Mouse (Mus musculus): ENCODE measurements around the gene Atg4a-ps.

The Atg4a-ps gene

GRCm38 (mm10) chr3:103627661-103628060 is 18.2 kb downstream of the Atg4a-ps start:
- DNase-seq (ENCODE audit: low spot score) = no peak

- DNase-seq (ENCODE audit: low spot score) = no peak
These were observed 19.4 kb downstream of the Atg4a-ps start for GRCm38 (mm10) chr3:103626481-103626880.

- no peak for DNase-seq (ENCODE audit: low spot score)
These were observed 20.7 kb downstream of the Atg4a-ps start for GRCm38 (mm10) chr3:103625169-103625568.

- no peak for DNase-seq (ENCODE audit: low spot score)
These were observed 21.2 kb downstream of the Atg4a-ps start for GRCm38 (mm10) chr3:103624591-103625051.

GRCm38 (mm10) chr3:103623893-103624470 is 21.9 kb downstream of the Atg4a-ps start:
- DNase-seq (ENCODE audit: low spot score) = no peak

GRCm38 (mm10) chr3:103620101-103620500 is 25.8 kb downstream of the Atg4a-ps start:
- DNase-seq (ENCODE audit: low spot score) = no peak

- no peak for DNase-seq (ENCODE audit: low spot score)
These were observed 28.9 kb downstream of the Atg4a-ps start for GRCm38 (mm10) chr3:103616981-103617380.

GRCm38 (mm10) chr3:103615621-103616020 is 30.2 kb downstream of the Atg4a-ps start:
- DNase-seq (ENCODE audit: low spot score) = no peak

- DNase-seq (ENCODE audit: low spot score) = no peak
These were observed 33.1 kb downstream of the Atg4a-ps start for GRCm38 (mm10) chr3:103612636-103613355.

GRCm38 (mm10) chr3:103610231-103610630 is 35.6 kb downstream of the Atg4a-ps start:
- no peak for DNase-seq (ENCODE audit: low spot score)

- DNase-seq (ENCODE audit: low spot score) = no peak
These were observed 38.9 kb downstream of the Atg4a-ps start for GRCm38 (mm10) chr3:103606660-103607595.

- no peak for DNase-seq (ENCODE audit: low spot score)
These were observed 39.7 kb downstream of the Atg4a-ps start for GRCm38 (mm10) chr3:103606045-103606597.

GRCm38 (mm10) chr3:103601561-103601960 is 44.3 kb downstream of the Atg4a-ps start:
- DNase-seq (ENCODE audit: low spot score) = no peak

- DNase-seq (ENCODE audit: low spot score) = no peak
These were observed 44.9 kb downstream of the Atg4a-ps start for GRCm38 (mm10) chr3:103601011-103601410.

GRCm38 (mm10) chr3:103597586-103597985 is 48.3 kb downstream of the Atg4a-ps start:
- no peak for DNase-seq (ENCODE audit: low spot score)

GRCm38 (mm10) chr3:103595271-103595810 is 50.5 kb downstream of the Atg4a-ps start:
- no peak for DNase-seq (ENCODE audit: low spot score)

Data from urinary bladder, postnatal 10 days (tissue).